Comparison of ENCODE assay signal across 25 mouse cellular contexts in the genomic region with DNA sequence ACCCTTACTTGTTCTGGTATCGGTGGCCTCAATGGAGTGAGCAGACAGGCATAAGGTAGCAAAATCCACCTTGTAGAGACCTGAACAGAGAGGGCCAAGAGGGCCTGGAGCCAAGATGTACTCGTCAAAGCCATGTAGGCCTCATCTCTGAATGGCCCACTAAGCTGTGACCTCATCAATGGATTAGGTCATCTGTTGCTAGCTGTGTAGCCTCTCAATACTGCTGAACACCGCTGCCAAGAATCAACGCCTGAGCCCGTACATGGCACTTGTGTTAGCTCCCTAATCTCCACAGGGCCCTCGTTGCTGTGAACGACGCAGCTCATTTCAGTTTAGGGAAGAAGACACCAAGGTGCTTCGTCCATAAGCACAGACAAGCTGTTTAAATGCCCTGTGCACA. TPM values are rescaled to one million over a fixed set of nuclear protein-coding genes. Genes with fewer than 3 reads are reported as not detected.
DNase-seq lines count a peak whose midpoint lies in the region; ATAC-seq lines count a peak whose summit lies in the region.
"Had no signal": no experiment of that assay in that cellular context is flagged by ENCODE, and none has a peak within 500 bp of the region (broad histone marks: within the 10 kb centered on the region; RNA-seq: fewer than 3 reads in every experiment).

No protein-coding gene starts in this region.

- no peaks in the 10 kb centered on the region for H3K36me3 ChIP-seq in heart, embryonic 10.5 days
- no peaks in the 10 kb centered on the region for H3K36me3 ChIP-seq in intestine, embryonic 15.5 days
- H3K36me3 ChIP-seq: embryonic facial prominence, embryonic 12.5 days; embryonic facial prominence, embryonic 15.5 days; heart, embryonic 12.5 days; kidney, embryonic 15.5 days had no signal

- H3K4me3 ChIP-seq in heart, embryonic 10.5 days: no peak overlapping the region
- no peak overlapping the region for H3K4me3 ChIP-seq in intestine, embryonic 15.5 days (replicated peaks)
- H3K4me3 ChIP-seq: embryonic facial prominence, embryonic 12.5 days; embryonic facial prominence, embryonic 15.5 days; gastrocnemius, adult 2 months; heart, embryonic 12.5 days; kidney, embryonic 15.5 days had no signal

- ATAC-seq in intestine, embryonic 15.5 days: no peak
- ATAC-seq: activated CD4-positive, CD25-positive, alpha-beta regulatory T cell, adult 4 months; forebrain, embryonic 14.5 days; forebrain, postnatal 0 days; hindbrain, postnatal 0 days; inflammation-experienced regulatory T-cells, adult 6 months had no signal

- peak; percentile 32 for DNase-seq in cerebellum, adult 11-12 months
- no peak for DNase-seq in cerebellum, postnatal 14 days
- DNase-seq in heart, embryonic 10.5 days (ENCODE audit: low spot score): peak; percentile 42
- no peak for DNase-seq in heart, postnatal 25 days (ENCODE audit: low spot score)
- peak; percentile 57 for DNase-seq in MN1 (ENCODE audit: low spot score)
- DNase-seq: adrenal gland, adult 8-10 months; adrenal gland, postnatal 25 days; cerebellum, adult 2 months; cerebellum, postnatal 25 days; forebrain, postnatal 0 days; gastrocnemius, adult 2 months; gastrocnemius, postnatal 36 days; heart, postnatal 14 days; kidney, adult 11 months; kidney, adult 8-10 months had no signal

- WGBS in heart, embryonic 10.5 days: 88% methylated on average over 9 of the region's 9 CpGs
- WGBS in intestine, embryonic 15.5 days: 92% methylated on average over 9 of the region's 9 CpGs

- H3K9ac ChIP-seq in intestine, embryonic 15.5 days: no peak overlapping the region
- H3K9ac ChIP-seq: embryonic facial prominence, embryonic 12.5 days; embryonic facial prominence, embryonic 15.5 days; forebrain, postnatal 0 days; heart, embryonic 12.5 days; hindbrain, embryonic 14.5 days; kidney, embryonic 15.5 days had no signal

- H3K4me1 ChIP-seq in heart, embryonic 10.5 days: no peaks in the 10 kb centered on the region
- no peaks in the 10 kb centered on the region for H3K4me1 ChIP-seq in intestine, embryonic 15.5 days (replicated peaks)
- H3K4me1 ChIP-seq: embryonic facial prominence, embryonic 12.5 days; embryonic facial prominence, embryonic 15.5 days; heart, embryonic 12.5 days; kidney, embryonic 15.5 days had no signal

- H3K4me2 ChIP-seq in intestine, embryonic 15.5 days (replicated peaks): no peak overlapping the region
- H3K4me2 ChIP-seq: embryonic facial prominence, embryonic 12.5 days; embryonic facial prominence, embryonic 15.5 days; heart, embryonic 12.5 days; hindbrain, embryonic 14.5 days; kidney, embryonic 15.5 days had no signal

- intact Hi-C loops in heart, postnatal 25 days (cut with DNase I): loop anchor here (2.0 kb wide), 1 partner anchor 38 kb away; no protein-coding TSS in a partner anchor

- H3K27me3 ChIP-seq in heart, embryonic 10.5 days (ENCODE audit: insufficient read depth, poor library complexity, severe bottlenecking): no peaks in the 10 kb centered on the region
- H3K27me3 ChIP-seq in intestine, embryonic 15.5 days (replicated peaks): no peaks in the 10 kb centered on the region
- H3K27me3 ChIP-seq: embryonic facial prominence, embryonic 12.5 days; embryonic facial prominence, embryonic 15.5 days; heart, embryonic 12.5 days; kidney, embryonic 15.5 days had no signal

- H3K27ac ChIP-seq in heart, embryonic 10.5 days: no peak overlapping the region
- H3K27ac ChIP-seq in intestine, embryonic 15.5 days: no peak overlapping the region
- H3K27ac ChIP-seq: embryonic facial prominence, embryonic 12.5 days; embryonic facial prominence, embryonic 15.5 days; gastrocnemius, adult 2 months; hindbrain, embryonic 14.5 days; hindbrain, postnatal 0 days; kidney, embryonic 15.5 days had no signal

- no peaks in the 10 kb centered on the region for H3K9me3 ChIP-seq in heart, embryonic 10.5 days
- no peaks in the 10 kb centered on the region for H3K9me3 ChIP-seq in intestine, embryonic 15.5 days
- H3K9me3 ChIP-seq: embryonic facial prominence, embryonic 12.5 days; embryonic facial prominence, embryonic 15.5 days; heart, embryonic 12.5 days; kidney, embryonic 15.5 days had no signal

RNA-seq across cellular contexts. Expression of a gene that starts 10.0 kb away (rescaled TPM):
- 11.4 TPM in 2 replicates for polyA plus RNA-seq in heart, embryonic 10.5 days (2016; fragmentation: Nextera tagmentation; extraction: Ambion mirVana)
- 1 to 10 TPM; 7.6 to 8.5 TPM for total RNA-seq in heart, postnatal 25 days (2021)
- 26.3 and 26.7 TPM in 2 replicates for polyA plus RNA-seq in intestine, embryonic 15.5 days (2015; fragmentation: Nextera tagmentation; extraction: Ambion mirVana)

Comparison
In these comparisons a context has a peak if more than half of its experiments do, and no peak if none do; other contexts are left out.
1. DNase-seq: peak in cerebellum, adult 11-12 months (single experiment), heart, embryonic 10.5 days (single experiment) and MN1 (single experiment); none in cerebellum, postnatal 14 days (0 of 2) and heart, postnatal 25 days (single experiment).